Mouse (Mus musculus) megakaryocyte-erythroid progenitor cell, adult 5 weeks (primary cell): ENCODE data around the gene Irf2. TPM values are rescaled to one million over a fixed set of nuclear protein-coding genes. Genes with fewer than 3 reads are reported as not detected.

Experiments
- polyA plus RNA-seq: library from polyadenylated mRNA; stranded (reverse); fragments of >175 nt; gene quantifications from 2 replicates; pipeline ENCODE4 v1.2.3, GENCODE M21; 2012

Gene Irf2
- 18.3 and 19.9 TPM in 2 replicates for polyA plus RNA-seq

DNA sequence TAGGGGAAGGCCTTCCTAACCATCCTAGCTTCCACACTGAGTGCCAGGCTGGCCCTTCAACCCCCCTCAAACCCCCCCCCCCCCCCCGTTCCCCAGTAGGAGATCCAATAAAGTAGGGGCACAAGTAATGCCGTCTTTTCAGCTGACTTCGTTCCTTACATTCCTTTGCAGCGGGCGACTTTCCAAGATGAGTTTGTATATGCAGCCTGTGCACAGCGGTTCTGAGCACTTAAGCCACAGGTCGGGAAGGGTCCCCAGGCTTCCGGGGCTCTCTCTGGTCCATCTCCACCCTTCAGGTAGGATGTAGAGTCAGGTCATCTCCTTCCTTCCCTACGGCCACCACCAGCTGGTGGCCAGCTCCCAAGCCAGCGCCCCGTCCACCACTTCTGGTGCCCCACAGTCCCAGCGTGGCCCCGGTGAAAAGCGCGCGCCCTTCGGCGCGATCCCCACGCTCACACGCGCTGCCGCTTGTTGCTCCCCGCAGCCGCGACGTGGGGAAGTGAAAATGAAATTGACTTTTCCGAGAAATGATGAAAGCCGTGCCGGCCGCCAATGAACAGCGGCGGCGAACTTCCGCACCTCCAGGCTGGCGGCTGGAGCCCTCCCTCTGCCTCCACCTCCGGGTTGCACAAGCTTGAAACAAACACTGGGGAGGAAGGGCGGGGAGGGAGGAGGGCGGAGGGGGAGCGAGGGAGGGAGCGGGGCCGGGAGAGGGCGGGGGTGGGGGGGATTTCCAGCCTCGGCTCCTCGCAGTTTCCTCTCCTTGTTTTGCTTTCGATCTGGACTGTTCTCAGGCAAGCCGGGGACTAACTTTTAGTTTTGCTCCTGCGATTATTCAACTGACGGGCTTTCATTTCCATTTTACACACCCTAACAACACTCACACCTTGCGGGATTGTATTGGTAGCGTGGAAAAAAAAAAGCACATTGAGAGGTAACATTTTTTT lies at the start of gene Irf2:
Irf2 (plus strand) TSS at position 730 of the 947 bp plus-strand sequence.

Other genes starting within 250 kb of the Irf2 start
- gene Cenpu, start 187.7 kb upstream of the Irf2 start, polyA plus RNA-seq = 9.5 and 12.8 TPM in 2 replicates
- gene Primpol, start 122.5 kb upstream of the Irf2 start, polyA plus RNA-seq = 0.91 and 2.1 TPM in 2 replicates
- gene Casp3, start 122.4 kb upstream of the Irf2 start, polyA plus RNA-seq = 11.0 and 18.4 TPM in 2 replicates
- 0.39 TPM in 1 of 2 replicates, not detected in the other for gene Enpp6, start 247.2 kb downstream of the Irf2 start, polyA plus RNA-seq